In genomic region chr7:127252414-127252813, GRCm38 (mm10) we compare ENCODE assay signal across 8 mouse cellular contexts. TPM values are rescaled to one million over a fixed set of nuclear protein-coding genes. Genes with fewer than 3 reads are reported as not detected.
DNase-seq lines count a peak whose midpoint lies in the region; ATAC-seq and TF ChIP-seq lines count a peak whose summit lies in the region.

No protein-coding gene starts in this region.

- TF ChIP-seq POLR2A in bone marrow macrophage, adult 2 months (IDR thresholded peaks at IDR 0.05; ENCODE audit: borderline replicate concordance, low read depth, low read length), result no peak

- no peaks in the 10 kb centered on the region for H3K9me3 ChIP-seq in forebrain, embryonic 14.5 days (replicated peaks; ENCODE audit: control insufficient read depth, low read length)
- H3K9me3 ChIP-seq in forebrain, embryonic 13.5 days (replicated peaks), result no peaks in the 10 kb centered on the region

- 0 out of 2 replicates have a peak, but pooled peaks cover 4% of the 10 kb centered on the region for H3K4me1 ChIP-seq in forebrain, embryonic 14.5 days (ENCODE audit: control insufficient read depth, insufficient read depth, low read length)
- peaks cover 14% of the 10 kb centered on the region for H3K4me1 ChIP-seq in forebrain, embryonic 13.5 days
- H3K4me1 ChIP-seq in bone marrow macrophage, adult 2 months (ENCODE audit: control insufficient read depth, insufficient read depth, low read length), result peaks cover 12% of the 10 kb centered on the region; the same call in 1 of the 2 replicates

- TF ChIP-seq CTCF in bone marrow macrophage, adult 2 months (IDR thresholded peaks at IDR 0.05; ENCODE audit: low read depth, low read length), result peak; percentile 60; the same call in 1 of the 2 replicates

- H3K27ac ChIP-seq in forebrain, embryonic 14.5 days (ENCODE audit: low read depth, low read length), result no peak overlapping the region
- H3K27ac ChIP-seq in forebrain, embryonic 13.5 days, result no peak overlapping the region
- no peak overlapping the region for H3K27ac ChIP-seq in bone marrow macrophage, adult 2 months (ENCODE audit: insufficient read depth, low read depth, low read length)

- 83% methylated on average over 2 of the region's 2 CpGs for WGBS in forebrain, embryonic 14.5 days
- WGBS in forebrain, embryonic 13.5 days, result 95% methylated on average over 2 of the region's 2 CpGs

- H3K9ac ChIP-seq in forebrain, embryonic 14.5 days (ENCODE audit: low read length), result no peak overlapping the region
- no peak overlapping the region for H3K9ac ChIP-seq in forebrain, embryonic 13.5 days

- DNase-seq in forebrain, embryonic 14.5 days (ENCODE audit: low spot score), result peak; percentile 59
- peak; percentile 76 for DNase-seq in A20 (ENCODE audit: low read depth, low spot score)
- DNase-seq in lung, postnatal 14 days, result peak; percentile 37
- no peak for DNase-seq in MN1 (ENCODE audit: low spot score)
- no peak for DNase-seq in yolk sac, embryonic 10.5 days (ENCODE audit: low spot score)
- no peak for DNase-seq in urinary bladder, postnatal 10 days (ENCODE audit: low spot score)

- H3K36me3 ChIP-seq in forebrain, embryonic 14.5 days (ENCODE audit: control insufficient read depth, insufficient read depth, low read length), result peaks cover 40% of the 10 kb centered on the region
- peaks cover 42% of the 10 kb centered on the region for H3K36me3 ChIP-seq in forebrain, embryonic 13.5 days (ENCODE audit: poor library complexity, severe bottlenecking)

- no peak overlapping the region for H3K4me2 ChIP-seq in forebrain, embryonic 14.5 days (ENCODE audit: low read length)
- H3K4me2 ChIP-seq in forebrain, embryonic 13.5 days, result no peak overlapping the region

- no peak overlapping the region for H3K4me3 ChIP-seq in forebrain, embryonic 14.5 days (ENCODE audit: low read depth, low read length)
- H3K4me3 ChIP-seq in forebrain, embryonic 13.5 days, result no peak overlapping the region
- H3K4me3 ChIP-seq in bone marrow macrophage, adult 2 months (ENCODE audit: insufficient read depth, low read length), result no peak overlapping the region

- ATAC-seq in forebrain, embryonic 14.5 days, result no peak
- no peak for ATAC-seq in forebrain, embryonic 13.5 days

- no peaks in the 10 kb centered on the region for H3K27me3 ChIP-seq in forebrain, embryonic 14.5 days (replicated peaks; ENCODE audit: control insufficient read depth, insufficient read depth, low read length)
- H3K27me3 ChIP-seq in forebrain, embryonic 13.5 days, result no peaks in the 10 kb centered on the region

RNA-seq across cellular contexts. Expression of gene Dctpp1, which starts 8.1 kb away (rescaled TPM):
- polyA plus RNA-seq in forebrain, embryonic 14.5 days (2014; fragmentation: Nextera tagmentation; extraction: Ambion mirVana), result 169 and 219 TPM in 2 replicates
- 224 and 229 TPM in 2 replicates for polyA plus RNA-seq in forebrain, embryonic 13.5 days (2015; fragmentation: Nextera tagmentation; extraction: Ambion mirVana)
- polyA plus RNA-seq in bone marrow macrophage, adult 2 months (2012; ENCODE audit: insufficient read depth, insufficient read length, missing spikeins), result 25.6 and 27.3 TPM in 2 replicates

RNA-seq across cellular contexts. Expression of gene Zfp771, which starts 8.3 kb away (rescaled TPM):
- 53.2 and 57.4 TPM in 2 replicates for polyA plus RNA-seq in forebrain, embryonic 14.5 days (2014; fragmentation: Nextera tagmentation; extraction: Ambion mirVana)
- polyA plus RNA-seq in forebrain, embryonic 13.5 days (2015; fragmentation: Nextera tagmentation; extraction: Ambion mirVana), result 53.9 and 54.2 TPM in 2 replicates
- polyA plus RNA-seq in bone marrow macrophage, adult 2 months (2012; ENCODE audit: insufficient read depth, insufficient read length, missing spikeins), result 10.9 and 12.4 TPM in 2 replicates

RNA-seq across cellular contexts. Expression of gene Sept1, which starts 19.5 kb away (rescaled TPM):
- 11.3 and 15.1 TPM in 2 replicates for polyA plus RNA-seq in forebrain, embryonic 14.5 days (2014; fragmentation: Nextera tagmentation; extraction: Ambion mirVana)
- polyA plus RNA-seq in forebrain, embryonic 13.5 days (2015; fragmentation: Nextera tagmentation; extraction: Ambion mirVana), result 31.8 and 33.4 TPM in 2 replicates
- 2.9 and 5.8 TPM in 2 replicates for polyA plus RNA-seq in bone marrow macrophage, adult 2 months (2012; ENCODE audit: insufficient read depth, insufficient read length, missing spikeins)

RNA-seq across cellular contexts. Expression of gene Zfp553, which starts 19.6 kb away (rescaled TPM):
- polyA plus RNA-seq in forebrain, embryonic 14.5 days (2014; fragmentation: Nextera tagmentation; extraction: Ambion mirVana), result 29.4 and 36.7 TPM in 2 replicates
- polyA plus RNA-seq in forebrain, embryonic 13.5 days (2015; fragmentation: Nextera tagmentation; extraction: Ambion mirVana), result 68.9 and 73.1 TPM in 2 replicates
- 6.5 and 6.8 TPM in 2 replicates for polyA plus RNA-seq in bone marrow macrophage, adult 2 months (2012; ENCODE audit: insufficient read depth, insufficient read length, missing spikeins)

RNA-seq across cellular contexts. Expression of gene Sephs2, which starts 21.4 kb away (rescaled TPM):
- 59.4 and 62.5 TPM in 2 replicates for polyA plus RNA-seq in forebrain, embryonic 14.5 days (2014; fragmentation: Nextera tagmentation; extraction: Ambion mirVana)
- polyA plus RNA-seq in forebrain, embryonic 13.5 days (2015; fragmentation: Nextera tagmentation; extraction: Ambion mirVana), result 51.1 and 53.2 TPM in 2 replicates
- 72.2 and 77.0 TPM in 2 replicates for polyA plus RNA-seq in bone marrow macrophage, adult 2 months (2012; ENCODE audit: insufficient read depth, insufficient read length, missing spikeins)

Comparison
In these comparisons a context has a peak if more than half of its experiments do, and no peak if none do; other contexts are left out.
1. DNase-seq: peak in forebrain, embryonic 14.5 days (single experiment), A20 (single experiment) and lung, postnatal 14 days (single experiment); none in MN1 (single experiment), yolk sac, embryonic 10.5 days (single experiment) and urinary bladder, postnatal 10 days (single experiment).